Mouse (Mus musculus) thymus, adult 2 months (tissue): Measurements from ENCODE around the gene Creb5. TPM values are rescaled to one million over a fixed set of nuclear protein-coding genes. Genes with fewer than 3 reads are reported as not detected.

Source experiments
- DNase-seq: peaks from one replicate; pipeline ENCODE4 v3.0.0; 2021
- H3K27ac ChIP-seq: fragments of 200-500 bp; 2 replicates; pipeline ENCODE4 v1.5.1; 2012; ENCODE audit warnings: low read length, control low read depth; ENCODE audit not compliant: control insufficient read depth, insufficient read depth
- H3K27me3 ChIP-seq: fragments of 200-500 bp; 2 replicates; pipeline ENCODE4 v1.6.1; 2012; ENCODE audit warnings: mild to moderate bottlenecking, low read length, moderate library complexity, mixed read lengths; ENCODE audit not compliant: control insufficient read depth, insufficient read depth
- H3K36me3 ChIP-seq: fragments of 200-500 bp; 2 replicates; pipeline ENCODE4 v1.6.1; 2012; ENCODE audit warnings: mild to moderate bottlenecking, low read length, moderate library complexity; ENCODE audit not compliant: control insufficient read depth, insufficient read depth
- H3K4me1 ChIP-seq: fragments of 200-500 bp; replicated peaks from 2 replicates; pipeline ENCODE4 v1.6.1; 2012; ENCODE audit warnings: low read length; ENCODE audit not compliant: control insufficient read depth, insufficient read depth
- H3K4me3 ChIP-seq: fragments of 200-500 bp; 2 replicates; pipeline ENCODE4 v1.5.1; 2012; ENCODE audit warnings: mild to moderate bottlenecking, low read length, control low read depth, moderate library complexity; ENCODE audit not compliant: control insufficient read depth, insufficient read depth
- CTCF ChIP-seq: fragments of 200-500 bp; IDR thresholded peaks from 2 replicates; pipeline ENCODE4 v1.5.1; 2012; ENCODE audit warnings: mild to moderate bottlenecking, control low read depth, low read length, moderate library complexity, borderline replicate concordance; ENCODE audit not compliant: control insufficient read depth, poor library complexity, insufficient read depth; ENCODE audit errors: extremely low read depth
- POLR2A ChIP-seq: fragments of 200-500 bp; IDR thresholded peaks from 2 replicates; pipeline ENCODE4 v1.6.1; 2012; ENCODE audit warnings: mild to moderate bottlenecking, low read length, control low read depth, moderate library complexity; ENCODE audit not compliant: control insufficient read depth, poor library complexity, insufficient read depth; ENCODE audit errors: extremely low read depth
- WGBS: fragments of 180-500 bp; shearing (Covaris S2); methylation state at CpG from one replicate; pipeline ENCODE4 v1.1.7; 2018; 5-methylcytosine and 5-hydroxymethylcytosine counted together
- polyA plus RNA-seq: library from polyadenylated mRNA; depleted of rRNA; stranded (reverse); fragments of >200 nt; gene quantifications from 2 replicates; pipeline ENCODE4 v1.2.3, GENCODE M21; 2012

Creb5 gene
- polyA plus RNA-seq, 1 experiment, result 0.96 TPM

DNA sequence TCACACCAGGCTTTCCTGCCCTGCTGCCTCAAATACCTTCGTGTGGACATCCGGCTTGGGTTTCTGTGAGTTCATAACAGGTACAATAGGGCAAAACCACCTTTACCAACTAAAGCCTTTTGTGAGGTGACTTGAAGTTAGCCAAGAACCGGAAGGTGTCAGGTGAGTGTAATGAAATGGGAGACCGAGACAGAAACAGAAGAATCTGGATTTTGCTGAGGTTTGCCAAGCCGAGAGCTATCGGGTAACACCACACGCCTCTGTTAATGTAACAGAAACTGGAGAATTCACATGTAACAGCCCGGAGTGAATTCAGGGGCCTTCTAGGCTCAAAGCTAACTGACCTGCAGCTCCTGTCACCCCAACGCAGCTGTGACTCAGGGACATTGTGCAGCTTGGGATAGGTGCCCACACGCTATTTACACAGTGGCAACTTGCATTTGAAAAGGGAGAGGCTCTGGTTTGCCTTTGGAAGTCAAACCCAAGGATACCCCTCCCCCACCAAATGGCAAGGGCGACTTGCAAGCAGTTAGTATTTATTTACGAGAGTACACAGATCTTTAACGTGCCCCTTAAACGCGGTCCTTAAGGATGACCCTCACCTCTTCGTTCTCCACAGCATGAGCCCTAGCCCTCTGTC lies 276.6 kb downstream of the Creb5 start:
- Histone ChIP-seq H3K27me3 (no peaks in the 10 kb centered on the region), H3K36me3 (no peaks in the 10 kb centered on the region), H3K4me3 (no peak overlapping the region), H3K27ac (no peak overlapping the region), H3K4me1 (no peaks in the 10 kb centered on the region)
- no peak for DNase-seq
- no peak for TF ChIP-seq POLR2A
- TF ChIP-seq CTCF, result no peak
- WGBS, result 92% methylated on average over 16 of the region's 16 CpGs

DNA sequence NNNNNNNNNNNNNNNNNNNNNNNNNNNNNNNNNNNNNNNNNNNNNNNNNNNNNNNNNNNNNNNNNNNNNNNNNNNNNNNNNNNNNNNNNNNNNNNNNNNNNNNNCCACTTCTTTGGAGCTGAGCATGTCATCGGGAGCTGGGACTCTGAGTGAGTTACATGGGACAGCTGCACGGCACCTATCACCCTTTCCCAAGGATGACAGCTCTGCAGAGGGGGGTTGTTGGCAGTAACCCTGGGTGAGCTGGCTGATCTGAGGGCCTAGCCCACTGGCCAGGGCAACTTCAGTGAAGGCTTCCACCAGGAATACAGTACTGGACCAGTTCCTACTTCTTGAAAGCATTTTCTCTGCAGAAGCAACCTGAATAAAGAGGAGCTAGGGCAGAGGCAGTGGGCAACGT lies 282.4 kb downstream of the Creb5 start:
- Histone ChIP-seq H3K4me1 (peaks cover 12% of the 10 kb centered on the region; the same call in 1 of the 2 replicates), H3K4me3 (no peak overlapping the region), H3K36me3 (no peaks in the 10 kb centered on the region), H3K27me3 (no peaks in the 10 kb centered on the region), H3K27ac (no peak overlapping the region)
- TF ChIP-seq POLR2A (no peak), CTCF (no peak)
- DNase-seq, result no peak
- WGBS, result 100% methylated on average over 3 of the region's 3 CpGs

DNA sequence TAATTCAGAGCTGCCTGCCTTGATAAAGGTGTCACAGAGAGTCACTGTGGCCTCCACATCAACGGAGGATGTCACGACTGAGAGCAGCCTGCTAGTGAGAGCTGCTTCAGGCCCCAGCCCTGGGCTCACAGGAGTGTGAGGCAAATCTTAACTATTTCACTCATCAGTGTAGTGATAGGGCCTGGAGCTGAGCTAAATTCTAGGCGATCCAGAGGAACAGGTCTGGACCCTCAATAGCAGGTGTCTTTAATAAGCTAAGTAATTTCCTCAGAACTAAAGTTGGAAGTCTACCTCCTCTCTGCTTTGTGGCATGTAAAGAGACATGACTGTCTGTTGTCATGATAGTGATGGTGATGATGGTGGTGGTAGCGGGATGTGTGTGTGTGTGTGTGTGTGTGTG lies 283.8 kb downstream of the Creb5 start:
- 93% methylated on average over 4 of the region's 4 CpGs for WGBS
- no peak for TF ChIP-seq CTCF
- no peak for TF ChIP-seq POLR2A

DNA sequence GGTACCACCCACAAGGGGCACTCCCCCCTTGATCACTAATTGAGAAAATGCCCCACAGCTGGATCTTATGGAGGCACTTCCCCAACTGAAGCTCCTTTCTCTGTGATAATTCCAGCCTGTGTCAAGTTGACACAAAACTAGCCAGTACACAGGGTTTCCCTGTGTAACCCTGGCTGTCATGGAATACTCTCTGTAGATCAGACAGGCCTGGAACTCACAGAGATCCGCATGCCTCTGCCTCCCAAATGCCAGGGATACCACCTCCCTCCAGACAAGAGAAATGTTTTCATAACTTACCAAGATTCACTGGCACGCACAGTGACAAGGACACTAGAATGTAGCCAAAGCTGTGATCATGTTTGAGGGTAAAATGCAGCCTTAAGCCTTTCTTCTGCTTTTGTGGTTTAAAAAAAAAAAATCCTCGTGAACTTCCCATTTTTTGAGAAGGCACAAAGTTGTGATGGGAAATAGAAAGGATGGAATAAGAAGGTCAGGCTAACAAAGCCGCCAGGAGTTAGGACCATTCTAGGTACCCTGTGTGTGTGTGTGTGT lies 284.6 kb downstream of the Creb5 start:
- H3K4me3 ChIP-seq, result no peak overlapping the region
- TF ChIP-seq POLR2A (no peak), CTCF (no peak)
- DNase-seq, result no peak
- H3K27me3 ChIP-seq, result no peaks in the 10 kb centered on the region
- WGBS, result 54% methylated on average over 4 of the region's 4 CpGs
- H3K36me3 ChIP-seq, result no peaks in the 10 kb centered on the region
- no peak overlapping the region for H3K27ac ChIP-seq
- peaks cover 12% of the 10 kb centered on the region; the same call in 1 of the 2 replicates for H3K4me1 ChIP-seq

More for the DNA sequence above, 283.8 kb downstream of the Creb5 start:
- Histone ChIP-seq H3K36me3 (no peaks in the 10 kb centered on the region), H3K4me3 (no peak overlapping the region), H3K27me3 (no peaks in the 10 kb centered on the region), H3K4me1 (peaks cover 12% of the 10 kb centered on the region; the same call in 1 of the 2 replicates), H3K27ac (no peak overlapping the region)
- DNase-seq, result no peak

DNA sequence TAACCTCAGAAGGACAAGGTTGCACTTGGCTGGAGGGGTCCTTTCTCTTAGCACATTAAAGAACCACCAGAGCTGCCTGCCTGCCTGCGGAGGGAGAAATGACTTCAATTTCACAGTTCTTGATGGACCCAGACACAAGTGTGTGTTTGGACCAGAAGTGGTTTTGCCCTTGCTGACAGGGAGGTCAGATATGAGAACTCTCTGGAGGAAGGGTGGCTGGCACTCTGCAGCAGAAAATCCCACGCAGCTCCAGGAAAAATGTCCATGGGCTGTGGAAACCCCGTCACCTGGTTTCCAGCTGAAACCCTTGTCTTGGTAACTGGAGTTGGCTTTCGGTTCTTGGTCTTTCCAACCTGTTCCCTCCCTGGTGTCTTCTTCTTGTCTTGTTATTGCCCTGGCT lies 285.4 kb downstream of the Creb5 start:
- 83% methylated on average over 4 of the region's 4 CpGs for WGBS
- DNase-seq, result no peak

GRCm38 (mm10) chr6:53572979-53573710 lies 286.1 kb downstream of the Creb5 start:
- Histone ChIP-seq H3K36me3 (no peaks in the 10 kb centered on the region), H3K27me3 (no peaks in the 10 kb centered on the region), H3K4me3 (no peak overlapping the region), H3K27ac (no peak overlapping the region), H3K4me1 (peaks cover 12% of the 10 kb centered on the region; the same call in 1 of the 2 replicates)
- WGBS, result 10% methylated on average over 15 of the region's 16 CpGs
- no peak for DNase-seq
- TF ChIP-seq CTCF (no peak), POLR2A (no peak)

More for the DNA sequence above, 285.4 kb downstream of the Creb5 start:
- H3K36me3 ChIP-seq, result no peaks in the 10 kb centered on the region
- H3K27me3 ChIP-seq, result no peaks in the 10 kb centered on the region
- H3K4me3 ChIP-seq, result no peak overlapping the region
- H3K4me1 ChIP-seq, result peaks cover 12% of the 10 kb centered on the region; the same call in 1 of the 2 replicates
- no peak overlapping the region for H3K27ac ChIP-seq
- TF ChIP-seq CTCF, result no peak
- no peak for TF ChIP-seq POLR2A
